Mouse (Mus musculus) forebrain, embryonic 13.5 days (tissue): ENCODE results near the gene Fgfrl1. TPM values are rescaled to one million over a fixed set of nuclear protein-coding genes. Genes with fewer than 3 reads are reported as not detected.
A peak's percentile ranks its signal among the peaks of the same experiment; 100 is the strongest.

Source experiments
- ATAC-seq: fragments of 200-750 bp; cut with Nextera tagmentation; 2 replicates; pipeline ENCODE4 v1.8.0; 2017
- H3K27ac ChIP-seq: fragments of 300-500 bp; sonication (generic); 2 replicates; pipeline ENCODE4 v1.5.1; 2015; ENCODE audit warnings: inconsistent platforms, mild to moderate bottlenecking, moderate library complexity
- H3K27me3 ChIP-seq: fragments of 300-500 bp; sonication (generic); 2 replicates; pipeline ENCODE4 v1.6.1; 2015; ENCODE audit warnings: mild to moderate bottlenecking, inconsistent platforms
- H3K36me3 ChIP-seq: fragments of 300-500 bp; sonication (generic); 2 replicates; pipeline ENCODE4 v1.6.1; 2015; ENCODE audit warnings: mild to moderate bottlenecking, inconsistent platforms; ENCODE audit not compliant: poor library complexity, severe bottlenecking
- H3K4me1 ChIP-seq: fragments of 300-500 bp; sonication (generic); 2 replicates; pipeline ENCODE4 v1.6.1; 2015; ENCODE audit warnings: inconsistent platforms
- H3K4me2 ChIP-seq: fragments of 300-500 bp; sonication (generic); 2 replicates; pipeline ENCODE4 v1.6.1; 2015; ENCODE audit warnings: inconsistent platforms, mild to moderate bottlenecking, moderate library complexity
- H3K4me3 ChIP-seq: fragments of 300-500 bp; sonication (generic); 2 replicates; pipeline ENCODE4 v1.5.1; 2015; ENCODE audit warnings: mild to moderate bottlenecking, inconsistent platforms
- H3K9ac ChIP-seq: fragments of 300-500 bp; sonication (generic); 2 replicates; pipeline ENCODE4 v1.6.1; 2015; ENCODE audit warnings: mild to moderate bottlenecking, inconsistent platforms
- H3K9me3 ChIP-seq: fragments of 300-500 bp; sonication (generic); replicated peaks from 2 replicates; pipeline ENCODE4 v1.6.1; 2016; ENCODE audit warnings: inconsistent platforms
- WGBS: fragments of 180-500 bp; shearing (Covaris S2); methylation state at CpG from one replicate; pipeline ENCODE4 v1.1.7; 2015; 5-methylcytosine and 5-hydroxymethylcytosine counted together
- polyA plus RNA-seq: library from polyadenylated mRNA; unstranded; fragments of >200 nt; fragmentation: Nextera tagmentation; extraction: Ambion mirVana; gene quantifications from 2 replicates; pipeline ENCODE4 v1.2.1, GENCODE M21; 2015

Gene Fgfrl1
- polyA plus RNA-seq, result 5.5 and 5.6 TPM in 2 replicates

GRCm38 (mm10) chr5:108692271-108692670 lies at the start of gene Fgfrl1:
Gene Fgfrl1, plus strand, starts transcription at chr5:108692382.
- 4% methylated on average over 14 of the region's 18 CpGs for WGBS
- peak within 1 kb of the TSS; percentile 89 for H3K4me2 ChIP-seq
- H3K4me3 ChIP-seq, result peak within 1 kb of the TSS; percentile 81
- no peak within 1 kb of the TSS for H3K27ac ChIP-seq
- peaks cover 37% of the 10 kb centered on the region for H3K4me1 ChIP-seq
- no peak within 1 kb of the TSS for H3K9ac ChIP-seq
- peaks cover 11% of the 10 kb centered on the region; the same call in 1 of the 2 replicates for H3K27me3 ChIP-seq
- no peaks in the 10 kb centered on the region for H3K36me3 ChIP-seq
- ATAC-seq, result no peak
- no peaks in the 10 kb centered on the region for H3K9me3 ChIP-seq

DNA sequence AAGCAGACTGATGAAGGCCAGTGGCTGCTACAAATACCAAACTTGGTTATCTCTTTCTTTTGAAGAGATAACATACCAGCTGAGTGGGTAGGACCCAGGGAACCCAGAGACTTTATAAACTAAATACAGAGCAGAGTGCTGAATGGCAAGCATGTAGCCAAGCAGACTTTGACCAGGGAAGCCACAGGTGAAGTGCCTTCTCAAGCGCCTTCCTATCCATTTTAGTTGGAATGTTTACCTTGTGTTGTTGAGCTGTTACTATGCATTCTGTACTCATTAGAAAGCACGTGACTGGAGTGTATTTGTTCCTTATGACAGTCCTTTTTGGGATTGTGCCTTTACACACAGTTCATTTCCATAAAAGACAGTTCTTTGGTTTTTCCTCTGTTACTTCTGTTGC lies 48.5 kb upstream of the Fgfrl1 start:
- Histone ChIP-seq H3K4me2 (no peak overlapping the region), H3K27ac (no peak overlapping the region), H3K27me3 (no peaks in the 10 kb centered on the region), H3K9me3 (no peaks in the 10 kb centered on the region), H3K9ac (no peak overlapping the region), H3K36me3 (peaks cover 70% of the 10 kb centered on the region), H3K4me1 (no peaks in the 10 kb centered on the region), H3K4me3 (no peak overlapping the region)
- 85% methylated on average over 2 of the region's 2 CpGs for WGBS
- ATAC-seq, result no peak

GRCm38 (mm10) chr5:108645651-108646342 lies 46.4 kb upstream of the Fgfrl1 start:
- H3K27ac ChIP-seq, result no peak overlapping the region
- ATAC-seq, result no peak
- H3K4me1 ChIP-seq, result no peaks in the 10 kb centered on the region
- H3K36me3 ChIP-seq, result peaks cover 83% of the 10 kb centered on the region
- no peaks in the 10 kb centered on the region for H3K9me3 ChIP-seq
- H3K4me3 ChIP-seq, result no peak overlapping the region
- no peak overlapping the region for H3K9ac ChIP-seq
- H3K4me2 ChIP-seq, result no peak overlapping the region
- WGBS, result 88% methylated on average over 9 of the region's 9 CpGs
- no peaks in the 10 kb centered on the region for H3K27me3 ChIP-seq

GRCm38 (mm10) chr5:108646343-108646660 lies 45.9 kb upstream of the Fgfrl1 start:
- 96% methylated on average over 3 of the region's 3 CpGs for WGBS
- no peak for ATAC-seq
- H3K9me3 ChIP-seq, result no peaks in the 10 kb centered on the region
- H3K4me1 ChIP-seq, result no peaks in the 10 kb centered on the region
- no peak overlapping the region for H3K27ac ChIP-seq
- H3K4me3 ChIP-seq, result no peak overlapping the region
- H3K9ac ChIP-seq, result no peak overlapping the region
- peaks cover 88% of the 10 kb centered on the region for H3K36me3 ChIP-seq
- H3K4me2 ChIP-seq, result no peak overlapping the region
- no peaks in the 10 kb centered on the region for H3K27me3 ChIP-seq

DNA sequence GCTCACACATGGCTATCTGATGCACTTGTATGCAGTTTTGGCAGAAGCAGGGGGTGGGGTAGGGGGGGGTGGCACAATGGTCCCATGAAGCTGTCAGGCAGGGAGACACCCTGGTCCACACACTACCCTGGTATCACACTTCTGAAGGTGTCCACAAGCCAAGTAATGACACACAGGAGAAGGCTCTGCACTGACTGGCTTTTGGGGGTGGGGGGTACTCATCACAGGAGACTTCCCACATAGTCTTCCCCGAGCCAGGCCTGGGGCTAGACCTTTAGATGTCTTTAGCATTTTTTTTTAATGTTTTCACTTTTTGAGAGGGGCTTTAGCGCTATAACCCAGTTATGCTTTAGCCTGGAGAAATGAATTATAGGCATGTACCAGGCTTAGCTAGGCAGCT lies 44.9 kb upstream of the Fgfrl1 start:
- no peak overlapping the region for H3K4me2 ChIP-seq
- WGBS, result 89% methylated on average over 2 of the region's 2 CpGs
- no peak overlapping the region for H3K27ac ChIP-seq
- no peaks in the 10 kb centered on the region for H3K9me3 ChIP-seq
- ATAC-seq, result no peak
- H3K27me3 ChIP-seq, result no peaks in the 10 kb centered on the region
- no peak overlapping the region for H3K4me3 ChIP-seq
- H3K4me1 ChIP-seq, result no peaks in the 10 kb centered on the region
- H3K36me3 ChIP-seq, result peaks cover 89% of the 10 kb centered on the region
- no peak overlapping the region for H3K9ac ChIP-seq

GRCm38 (mm10) chr5:108647820-108648465 lies 44.2 kb upstream of the Fgfrl1 start:
- ATAC-seq, result no peak
- 86% methylated on average over 2 of the region's 2 CpGs for WGBS
- Histone ChIP-seq H3K27ac (no peak overlapping the region), H3K4me3 (no peak overlapping the region), H3K9me3 (no peaks in the 10 kb centered on the region), H3K4me1 (no peaks in the 10 kb centered on the region), H3K36me3 (peaks cover 89% of the 10 kb centered on the region), H3K27me3 (no peaks in the 10 kb centered on the region), H3K4me2 (no peak overlapping the region), H3K9ac (no peak overlapping the region)

GRCm38 (mm10) chr5:108648937-108649576 lies 43.1 kb upstream of the Fgfrl1 start:
- H3K4me2 ChIP-seq, result no peak overlapping the region
- H3K4me1 ChIP-seq, result no peaks in the 10 kb centered on the region
- 91% methylated on average over 11 of the region's 11 CpGs for WGBS
- peaks cover 94% of the 10 kb centered on the region for H3K36me3 ChIP-seq
- H3K4me3 ChIP-seq, result no peak overlapping the region
- no peaks in the 10 kb centered on the region for H3K27me3 ChIP-seq
- ATAC-seq, result no peak
- no peak overlapping the region for H3K27ac ChIP-seq
- no peaks in the 10 kb centered on the region for H3K9me3 ChIP-seq
- no peak overlapping the region for H3K9ac ChIP-seq

DNA sequence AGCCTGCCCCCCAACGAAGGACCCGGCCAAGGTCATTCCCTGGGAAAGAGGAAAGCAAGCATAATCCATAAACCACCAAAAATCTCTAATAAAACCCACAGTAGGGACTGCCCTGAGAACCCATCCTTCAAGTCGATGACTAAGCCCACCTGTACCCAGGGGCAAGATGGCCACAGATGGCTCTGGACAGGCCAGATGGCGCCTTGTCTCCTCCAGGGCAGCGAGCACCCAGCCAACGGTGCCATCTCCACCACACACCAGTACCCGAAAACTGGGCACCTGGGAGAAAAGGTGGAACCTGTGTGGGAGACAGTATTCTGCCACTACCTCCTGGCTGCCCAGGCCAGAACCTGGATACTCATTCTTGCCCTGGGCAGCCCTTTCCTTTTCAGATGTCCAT lies 41.8 kb upstream of the Fgfrl1 start:
- WGBS, result 87% methylated on average over 7 of the region's 7 CpGs
- no peaks in the 10 kb centered on the region for H3K9me3 ChIP-seq
- no peak for ATAC-seq
- H3K4me1 ChIP-seq, result no peaks in the 10 kb centered on the region
- peaks cover 95% of the 10 kb centered on the region for H3K36me3 ChIP-seq
- H3K4me2 ChIP-seq, result no peak overlapping the region
- H3K4me3 ChIP-seq, result no peak overlapping the region
- H3K27me3 ChIP-seq, result no peaks in the 10 kb centered on the region
- no peak overlapping the region for H3K9ac ChIP-seq
- no peak overlapping the region for H3K27ac ChIP-seq

DNA sequence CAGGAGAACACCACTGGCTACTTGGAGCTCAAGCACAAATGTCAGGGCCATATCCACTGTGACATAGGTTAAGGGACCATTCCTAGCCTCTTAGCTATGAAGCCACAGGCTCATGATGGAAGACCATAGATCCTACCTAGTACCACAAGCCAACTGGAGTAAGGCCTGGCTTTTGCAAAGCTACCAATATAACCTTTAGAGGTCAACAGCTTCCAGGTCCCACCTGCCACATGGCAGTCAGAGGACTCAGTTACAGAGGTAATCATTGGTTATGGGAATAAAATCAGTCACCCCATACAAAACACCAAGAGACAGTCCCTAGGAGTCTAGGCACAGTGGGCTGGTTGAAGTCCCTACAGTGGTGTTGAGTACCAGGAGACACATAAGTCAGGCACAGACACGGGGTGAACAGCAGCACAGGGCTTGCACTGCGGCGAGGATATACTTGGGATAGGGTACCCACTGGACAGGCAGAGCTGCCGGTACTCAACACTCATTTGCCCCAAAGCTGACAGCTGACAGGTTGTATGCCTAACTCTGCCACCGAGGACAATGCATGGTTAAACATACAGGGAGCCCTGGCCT lies 41.0 kb upstream of the Fgfrl1 start:
- Histone ChIP-seq H3K36me3 (peaks cover 95% of the 10 kb centered on the region), H3K9ac (no peak overlapping the region), H3K9me3 (no peaks in the 10 kb centered on the region), H3K4me1 (no peaks in the 10 kb centered on the region), H3K4me3 (no peak overlapping the region), H3K4me2 (no peak overlapping the region), H3K27ac (no peak overlapping the region), H3K27me3 (no peaks in the 10 kb centered on the region)
- ATAC-seq, result no peak
- WGBS, result 87% methylated on average over 5 of the region's 5 CpGs

DNA sequence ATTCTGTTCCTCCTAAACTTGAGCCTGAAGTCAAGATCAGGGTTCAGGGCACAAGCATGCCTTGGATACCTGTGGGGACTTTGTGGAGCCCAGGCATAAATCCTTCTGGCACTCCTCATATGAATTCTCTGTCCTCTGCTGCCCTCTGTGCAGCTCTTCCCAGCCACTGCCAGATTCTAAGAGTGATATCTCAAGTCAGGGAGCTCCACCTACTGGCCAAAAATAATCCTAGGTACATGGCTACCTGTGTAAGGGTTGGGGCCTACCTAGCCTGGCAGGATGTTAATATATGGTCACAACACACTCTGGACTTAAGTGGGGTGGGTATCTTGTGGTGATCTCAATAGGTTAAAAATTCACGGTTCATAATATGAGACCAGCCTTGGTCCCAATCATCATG lies 40.4 kb upstream of the Fgfrl1 start:
- Histone ChIP-seq H3K4me3 (no peak overlapping the region), H3K9me3 (no peaks in the 10 kb centered on the region), H3K4me1 (no peaks in the 10 kb centered on the region), H3K9ac (no peak overlapping the region), H3K27ac (no peak overlapping the region), H3K27me3 (no peaks in the 10 kb centered on the region), H3K4me2 (no peak overlapping the region), H3K36me3 (peaks cover 93% of the 10 kb centered on the region)
- 56% methylated on average over 1 of the region's 1 CpGs for WGBS
- ATAC-seq, result peak; percentile 50; the same call in 1 of the 2 replicates

- H3K9me3 ChIP-seq, result no peaks in the 10 kb centered on the region
- H3K4me2 ChIP-seq, result no peak overlapping the region
- 86% methylated on average over 6 of the region's 6 CpGs for WGBS
- no peaks in the 10 kb centered on the region for H3K4me1 ChIP-seq
- no peak overlapping the region for H3K27ac ChIP-seq
- H3K27me3 ChIP-seq, result no peaks in the 10 kb centered on the region
- no peak for ATAC-seq
- H3K9ac ChIP-seq, result no peak overlapping the region
- no peak overlapping the region for H3K4me3 ChIP-seq
- H3K36me3 ChIP-seq, result peaks cover 89% of the 10 kb centered on the region
These were observed 38.8 kb upstream of the Fgfrl1 start for GRCm38 (mm10) chr5:108653341-108653740.

DNA sequence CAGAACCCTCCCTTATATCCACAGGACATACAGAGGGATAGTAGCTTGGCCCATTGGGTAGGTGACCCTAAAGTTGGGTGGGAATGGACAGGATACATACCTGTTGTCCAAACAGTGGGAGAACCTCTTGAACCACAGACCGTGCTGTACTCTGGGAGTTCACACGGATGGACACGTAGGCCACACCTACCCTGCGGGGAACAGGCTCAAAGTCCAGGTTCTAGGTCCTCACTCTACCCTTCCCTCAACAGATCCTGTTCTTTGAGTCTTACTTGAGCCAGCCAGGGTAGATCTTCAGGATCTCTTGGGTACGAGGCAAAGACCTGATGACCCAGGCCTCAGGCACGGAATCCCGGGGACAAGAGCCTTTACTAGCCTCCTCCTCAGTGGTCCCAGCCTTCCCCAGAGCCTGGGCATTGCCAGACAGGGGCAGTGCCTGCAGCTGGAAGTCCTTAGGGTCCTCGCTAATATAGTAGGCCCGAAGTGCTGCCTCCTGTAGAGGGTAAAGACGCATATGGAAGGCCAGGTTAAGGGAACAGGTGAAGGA lies 37.7 kb upstream of the Fgfrl1 start:
- 95% methylated on average over 10 of the region's 10 CpGs for WGBS
- no peaks in the 10 kb centered on the region for H3K9me3 ChIP-seq

More for the DNA sequence above, 37.7 kb upstream of the Fgfrl1 start:
- Histone ChIP-seq H3K4me3 (no peak overlapping the region), H3K27me3 (no peaks in the 10 kb centered on the region), H3K4me2 (no peak overlapping the region), H3K27ac (no peak overlapping the region), H3K36me3 (peaks cover 77% of the 10 kb centered on the region), H3K9ac (no peak overlapping the region), H3K4me1 (peaks cover 10% of the 10 kb centered on the region)
- no peak for ATAC-seq
